Mouse (Mus musculus): Measurements from ENCODE around the gene Erich6b. TPM values are rescaled to one million over a fixed set of nuclear protein-coding genes. Genes with fewer than 3 reads are reported as not detected.

Erich6b gene
- total RNA-seq, 2 experiments from 2014 or later = not detected

DNA sequence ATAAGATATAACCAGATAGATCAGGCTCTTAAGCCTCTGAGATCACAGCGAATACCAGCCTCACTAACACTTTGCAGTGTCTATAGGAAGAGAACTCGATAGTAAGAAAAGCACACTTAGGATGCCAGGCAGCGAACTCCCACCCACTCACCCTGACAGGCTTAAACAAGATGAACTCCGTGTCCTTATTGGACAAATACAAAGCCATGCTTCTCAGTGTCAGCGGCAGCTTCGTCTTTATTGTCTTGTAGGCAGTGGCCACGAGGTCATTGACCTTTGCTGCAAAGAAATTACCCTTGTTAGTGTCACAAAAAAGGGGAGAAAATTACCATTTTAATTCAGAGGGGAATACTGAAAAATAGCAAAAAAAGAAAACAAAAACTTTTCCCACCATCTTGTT lies 65.7 kb downstream of the Erich6b start:
- no peak for DNase-seq

DNA sequence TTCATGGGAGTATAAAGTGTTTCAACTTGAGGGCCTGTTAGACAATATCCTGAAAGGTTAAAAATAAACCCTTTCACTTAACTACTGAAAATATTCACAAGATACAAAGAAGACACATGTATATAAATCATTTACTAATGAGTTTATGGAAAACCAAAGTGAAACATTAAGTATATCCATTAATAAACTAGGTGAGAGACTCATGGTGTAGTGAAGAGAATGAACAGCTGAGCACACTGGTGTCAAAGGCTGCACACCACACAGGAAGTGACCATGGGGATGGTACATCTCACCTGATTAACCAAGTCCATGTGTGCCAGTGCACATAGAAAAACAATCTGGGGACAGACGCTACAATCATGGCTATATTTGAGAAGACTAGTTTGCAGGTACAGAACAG lies 66.9 kb downstream of the Erich6b start:
- no peak for DNase-seq

DNA sequence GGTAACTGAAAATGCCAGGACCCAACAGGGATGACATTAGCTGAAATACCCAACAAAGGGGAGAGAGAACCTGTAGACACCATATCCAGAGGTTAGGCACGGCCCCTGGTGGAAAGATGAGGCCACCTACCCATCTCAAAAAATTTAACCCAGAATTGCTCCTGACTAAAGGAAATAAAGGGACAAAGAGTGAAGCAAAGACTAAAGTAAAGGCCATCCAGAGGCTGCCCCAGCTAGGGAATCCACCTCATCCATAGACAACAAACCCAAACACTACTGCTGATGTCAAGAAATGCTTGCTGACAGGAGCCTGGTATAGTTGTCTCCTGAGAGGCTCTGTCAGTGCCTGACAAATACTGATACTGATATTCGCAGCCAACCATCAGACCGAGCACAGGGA lies 69.7 kb downstream of the Erich6b start:
- DNase-seq = no peak

DNA sequence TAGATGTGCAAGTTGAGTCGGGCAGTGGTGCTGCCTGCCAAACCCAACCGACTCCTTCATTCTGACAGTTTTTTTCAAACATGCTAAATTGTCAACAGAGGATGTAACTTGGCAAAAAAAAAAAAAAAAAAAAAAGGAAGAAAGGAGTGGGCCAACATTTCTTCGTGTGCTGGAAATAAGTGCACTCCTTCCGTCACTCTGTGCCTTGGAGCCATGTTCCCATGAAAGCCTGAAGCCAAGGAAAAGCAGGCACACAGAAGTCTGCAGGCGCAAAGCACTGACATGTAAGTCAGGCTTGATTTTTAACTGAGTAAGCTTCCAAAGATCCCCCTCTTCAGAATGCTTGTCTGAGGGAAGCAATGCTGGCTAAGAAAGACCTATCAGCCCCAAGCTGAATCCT lies 70.6 kb downstream of the Erich6b start:
- DNase-seq = no peak

DNA sequence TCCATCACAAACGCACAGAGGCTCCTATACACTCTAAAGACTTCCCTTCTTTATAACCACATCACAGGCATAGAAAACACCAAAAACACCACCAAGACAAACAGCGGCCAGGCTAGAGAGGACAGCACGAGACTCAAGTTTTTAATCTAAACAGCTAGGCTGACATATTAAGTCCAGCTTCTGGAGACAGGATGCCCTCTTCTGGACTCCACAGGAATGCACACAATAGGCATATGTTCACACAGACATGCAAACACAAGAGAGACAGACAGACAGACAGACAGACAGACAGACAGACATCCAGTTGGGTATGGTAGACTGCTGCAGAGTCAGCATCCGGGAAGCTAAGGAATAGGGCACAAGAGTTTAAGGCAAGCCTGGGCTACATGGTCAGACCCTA lies 71.6 kb downstream of the Erich6b start:
- no peak for DNase-seq

DNA sequence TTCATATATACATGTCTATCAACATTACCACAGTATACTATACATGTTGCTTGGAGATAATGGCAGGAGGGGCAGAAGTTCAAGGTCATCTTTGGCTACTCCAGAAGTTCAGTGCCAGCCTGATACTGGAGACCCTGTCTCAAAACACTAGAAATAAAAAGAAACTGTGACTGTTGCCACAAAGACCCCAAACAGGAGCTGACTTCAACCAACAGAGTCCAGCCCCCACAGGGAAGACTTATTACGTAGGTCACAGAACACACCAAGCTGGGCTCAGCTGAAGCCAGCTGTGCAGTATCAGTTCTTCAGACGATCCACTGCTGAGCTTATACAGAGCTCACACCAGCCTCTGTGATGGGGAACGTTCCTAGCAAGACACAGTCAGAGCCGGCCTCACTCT lies 74.4 kb downstream of the Erich6b start:
- DNase-seq = no peak

Other genes starting within 250 kb of the Erich6b start
- gene Siah3, start 186.3 kb upstream of the Erich6b start, total RNA-seq (2021) = under 1 TPM; 0.27 to 0.63 TPM
- gene Spert, start 49.1 kb upstream of the Erich6b start, total RNA-seq (2021) = not detected
- gene Cog3, start 112.3 kb downstream of the Erich6b start, total RNA-seq (2021) = 10 to 100 TPM; 21.5 to 23.2 TPM
- gene Slc25a30, start 144.8 kb downstream of the Erich6b start, total RNA-seq (2021) = 10 to 100 TPM; 35.2 to 50.6 TPM
- 1,000 to 10,000 TPM; 3,217 to 3,266 TPM for gene Tpt1, start 202.8 kb downstream of the Erich6b start, total RNA-seq (2021)

Measured in adrenal gland, postnatal 10 days (tissue).